Mouse (Mus musculus) embryonic facial prominence, embryonic 13.5 days (tissue): ENCODE results near the gene Enc1. TPM values are rescaled to one million over a fixed set of nuclear protein-coding genes. Genes with fewer than 3 reads are reported as not detected.

Source experiments
- ATAC-seq: fragments of 200-750 bp; cut with Nextera tagmentation; 2 replicates; pipeline ENCODE4 v1.8.0; 2017; ENCODE audit warnings: low read depth; ENCODE audit not compliant: insufficient number of reproducible peaks, insufficient read depth, low FRiP score, low TSS enrichment
- H3K27ac ChIP-seq: fragments of 300-500 bp; sonication (generic); 2 replicates; pipeline ENCODE4 v1.5.1; 2015; ENCODE audit warnings: moderate library complexity, mild to moderate bottlenecking, inconsistent platforms
- H3K27me3 ChIP-seq: fragments of 300-500 bp; sonication (generic); 2 replicates; pipeline ENCODE4 v1.6.1; 2015; ENCODE audit warnings: mild to moderate bottlenecking, inconsistent platforms
- H3K36me3 ChIP-seq: fragments of 300-500 bp; sonication (generic); 2 replicates; pipeline ENCODE4 v1.6.1; 2015; ENCODE audit warnings: mild to moderate bottlenecking, inconsistent platforms
- H3K4me1 ChIP-seq: fragments of 300-500 bp; sonication (generic); 2 replicates; pipeline ENCODE4 v1.6.1; 2015; ENCODE audit warnings: inconsistent platforms
- H3K4me2 ChIP-seq: fragments of 300-500 bp; sonication (generic); 2 replicates; pipeline ENCODE4 v1.6.1; 2015; ENCODE audit warnings: moderate library complexity, mild to moderate bottlenecking, inconsistent platforms
- H3K4me3 ChIP-seq: fragments of 300-500 bp; sonication (generic); 2 replicates; pipeline ENCODE4 v1.5.1; 2015; ENCODE audit warnings: mild to moderate bottlenecking, inconsistent platforms
- H3K9ac ChIP-seq: fragments of 300-500 bp; sonication (generic); 2 replicates; pipeline ENCODE4 v1.6.1; 2015; ENCODE audit warnings: mild to moderate bottlenecking, inconsistent platforms
- H3K9me3 ChIP-seq: fragments of 300-500 bp; sonication (generic); 2 replicates; pipeline ENCODE4 v1.6.1; 2016; ENCODE audit warnings: inconsistent platforms
- WGBS: fragments of 180-500 bp; shearing (Covaris S2); methylation state at CpG from one replicate; pipeline ENCODE4 v1.1.7; 2015; ENCODE audit warnings: mixed read lengths; 5-methylcytosine and 5-hydroxymethylcytosine counted together
- polyA plus RNA-seq: library from polyadenylated mRNA; unstranded; fragments of >200 nt; fragmentation: Nextera tagmentation; extraction: Ambion mirVana; gene quantifications from 2 replicates; pipeline ENCODE4 v1.2.1, GENCODE M21; 2015

Gene Enc1
- polyA plus RNA-seq, 1 experiment from 2014 or later, result 7.0 TPM

DNA sequence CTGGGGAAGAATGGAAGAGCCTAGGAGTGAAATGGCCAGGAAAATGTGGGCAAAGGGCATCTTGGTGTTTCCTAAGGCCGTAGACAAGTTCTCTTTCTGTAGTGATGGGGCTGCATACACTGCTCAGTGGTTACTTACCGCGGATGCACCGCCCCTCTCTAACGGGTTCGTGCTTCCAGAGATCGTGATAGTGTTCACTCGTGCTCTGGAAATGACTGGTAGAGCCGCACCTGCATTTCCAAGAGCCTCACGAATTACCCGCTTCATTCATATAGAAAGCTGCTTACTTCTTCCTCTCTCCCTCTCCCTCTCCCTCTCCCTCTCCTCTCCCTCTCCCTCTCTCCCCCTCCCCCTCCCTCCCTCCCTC is 54.9 kb downstream of the Enc1 start:
- ATAC-seq, result no peak
- Histone ChIP-seq H3K27ac (no peak overlapping the region), H3K9me3 (no peaks in the 10 kb centered on the region)

GRCm38 (mm10) chr13:97296281-97296680 is 55.4 kb downstream of the Enc1 start:
- peaks cover 7% of the 10 kb centered on the region; the same call in 1 of the 2 replicates for H3K4me1 ChIP-seq
- no peak for ATAC-seq
- 86% methylated on average over 8 of the region's 8 CpGs for WGBS
- H3K4me3 ChIP-seq, result no peak overlapping the region
- peaks cover 13% of the 10 kb centered on the region for H3K27me3 ChIP-seq
- no peak overlapping the region for H3K9ac ChIP-seq
- no peak overlapping the region for H3K4me2 ChIP-seq
- no peak overlapping the region for H3K27ac ChIP-seq
- no peaks in the 10 kb centered on the region for H3K9me3 ChIP-seq
- H3K36me3 ChIP-seq, result no peaks in the 10 kb centered on the region

More for the DNA sequence above, 54.9 kb downstream of the Enc1 start:
- no peaks in the 10 kb centered on the region for H3K36me3 ChIP-seq
- 75% methylated on average over 11 of the region's 11 CpGs for WGBS
- H3K4me3 ChIP-seq, result no peak overlapping the region
- H3K9ac ChIP-seq, result no peak overlapping the region
- peaks cover 13% of the 10 kb centered on the region for H3K27me3 ChIP-seq
- peaks cover 7% of the 10 kb centered on the region; the same call in 1 of the 2 replicates for H3K4me1 ChIP-seq
- H3K4me2 ChIP-seq, result no peak overlapping the region

- H3K27ac ChIP-seq, result no peak overlapping the region
- no peak for ATAC-seq
- H3K4me1 ChIP-seq, result peaks cover 7% of the 10 kb centered on the region; the same call in 1 of the 2 replicates
- no peak overlapping the region for H3K4me2 ChIP-seq
- H3K27me3 ChIP-seq, result peaks cover 13% of the 10 kb centered on the region
- H3K4me3 ChIP-seq, result no peak overlapping the region
- H3K36me3 ChIP-seq, result no peaks in the 10 kb centered on the region
- no peaks in the 10 kb centered on the region for H3K9me3 ChIP-seq
- H3K9ac ChIP-seq, result no peak overlapping the region
- 88% methylated on average over 5 of the region's 5 CpGs for WGBS
Measured at GRCm38 (mm10) chr13:97296757-97297156, 55.9 kb downstream of the Enc1 start.

- no peaks in the 10 kb centered on the region for H3K9me3 ChIP-seq
- no peak overlapping the region for H3K4me3 ChIP-seq
- no peak overlapping the region for H3K9ac ChIP-seq
- no peak for ATAC-seq
- H3K36me3 ChIP-seq, result no peaks in the 10 kb centered on the region
- H3K4me2 ChIP-seq, result no peak overlapping the region
- H3K27me3 ChIP-seq, result peaks cover 9% of the 10 kb centered on the region; the same call in 1 of the 2 replicates
- H3K27ac ChIP-seq, result no peak overlapping the region
- H3K4me1 ChIP-seq, result 0 out of 2 replicates have a peak, but pooled peaks cover 3% of the 10 kb centered on the region
- WGBS, result 70% methylated on average over 14 of the region's 14 CpGs
Measured at GRCm38 (mm10) chr13:97297418-97298050, 56.6 kb downstream of the Enc1 start.

GRCm38 (mm10) chr13:97298896-97299295 is 58.0 kb downstream of the Enc1 start:
- no peaks in the 10 kb centered on the region for H3K27me3 ChIP-seq
- 91% methylated on average over 4 of the region's 4 CpGs for WGBS
- H3K4me3 ChIP-seq, result no peak overlapping the region
- no peaks in the 10 kb centered on the region for H3K36me3 ChIP-seq
- no peak for ATAC-seq
- no peak overlapping the region for H3K9ac ChIP-seq
- H3K27ac ChIP-seq, result no peak overlapping the region
- no peaks in the 10 kb centered on the region for H3K9me3 ChIP-seq
- no peaks in the 10 kb centered on the region for H3K4me1 ChIP-seq
- no peak overlapping the region for H3K4me2 ChIP-seq

GRCm38 (mm10) chr13:97299877-97300873 is 59.3 kb downstream of the Enc1 start:
- Histone ChIP-seq H3K4me1 (no peaks in the 10 kb centered on the region), H3K9me3 (no peaks in the 10 kb centered on the region), H3K27ac (no peak overlapping the region), H3K9ac (no peak overlapping the region), H3K4me2 (no peak overlapping the region), H3K36me3 (no peaks in the 10 kb centered on the region), H3K4me3 (no peak overlapping the region), H3K27me3 (no peaks in the 10 kb centered on the region)
- WGBS, result 82% methylated on average over 12 of the region's 12 CpGs
- ATAC-seq, result no peak

Other genes with a start within 250 kb of the Enc1 start
- not detected in 2 replicates for gene 1700029F12Rik, start 206.7 kb upstream of the Enc1 start, polyA plus RNA-seq
- gene Fam169a, start 173.8 kb upstream of the Enc1 start, polyA plus RNA-seq, result 4.0 and 4.1 TPM in 2 replicates
- gene Gm6169, start 141.9 kb upstream of the Enc1 start, polyA plus RNA-seq, result 2.3 and 6.6 TPM in 2 replicates
- gene Gfm2, start 103.2 kb upstream of the Enc1 start, polyA plus RNA-seq, result 32.7 and 38.0 TPM in 2 replicates
- 80.2 and 80.6 TPM in 2 replicates for gene Nsa2, start 103.2 kb upstream of the Enc1 start, polyA plus RNA-seq
- gene Hexb, start 42.7 kb upstream of the Enc1 start, polyA plus RNA-seq, result 26.8 and 33.4 TPM in 2 replicates